Mouse (Mus musculus) thymus, postnatal 0 days (tissue): ENCODE results near the gene Gm11639. TPM values are rescaled to one million over a fixed set of nuclear protein-coding genes. Genes with fewer than 3 reads are reported as not detected.

Source experiments
- DNase-seq: peaks from one replicate; pipeline ENCODE4 v3.0.0-alpha.2; 2015; ENCODE audit warnings: low spot score
- polyA plus RNA-seq: library from polyadenylated mRNA; unstranded; fragments of >200 nt; fragmentation: Nextera tagmentation; extraction: Ambion mirVana; gene quantifications from 2 replicates; pipeline ENCODE4 v1.2.1, GENCODE M21; 2015

Gene Gm11639
- polyA plus RNA-seq, 1 experiment from 2014 or later: 0.03 TPM

DNA sequence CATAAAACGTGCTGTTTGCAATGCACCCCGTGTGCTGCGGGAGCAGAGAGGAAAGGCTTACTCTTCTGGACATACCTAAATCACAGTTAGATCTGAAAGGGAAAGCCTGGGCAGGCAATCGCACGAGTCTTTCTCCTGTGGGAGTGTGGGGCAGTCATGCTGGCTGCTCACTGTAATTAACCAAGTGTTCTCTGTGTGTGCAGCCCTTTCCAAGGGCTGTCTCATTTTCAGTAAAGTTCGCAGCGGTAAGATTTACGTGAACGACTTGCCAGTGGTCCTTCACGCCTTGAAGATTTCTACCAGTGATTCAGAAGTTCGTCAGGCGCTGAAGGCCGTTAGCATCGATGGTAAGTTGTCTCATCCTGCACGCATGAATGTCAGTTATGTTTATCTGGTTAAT is 18.6 kb downstream of the Gm11639 start:
- DNase-seq: no peak

DNA sequence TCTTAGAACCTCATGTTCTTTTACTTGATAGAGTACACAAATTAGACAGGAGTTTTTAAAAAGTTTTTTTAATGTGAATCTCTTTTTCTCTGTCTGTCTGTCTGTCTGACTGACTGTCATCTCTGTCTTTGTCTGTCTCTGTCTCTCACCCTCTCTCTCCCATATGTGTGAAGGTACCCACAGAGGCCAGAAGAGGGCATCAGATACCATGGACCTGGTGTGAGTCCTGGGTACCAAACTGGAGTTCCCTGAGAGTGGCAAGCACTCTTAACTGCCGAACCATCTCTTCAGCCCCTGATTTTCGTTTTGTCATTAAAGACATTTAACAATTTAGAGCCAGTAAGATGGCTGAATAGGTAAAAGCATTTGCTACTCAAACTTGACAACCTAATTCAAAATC is 21.6 kb downstream of the Gm11639 start:
- DNase-seq: no peak

DNA sequence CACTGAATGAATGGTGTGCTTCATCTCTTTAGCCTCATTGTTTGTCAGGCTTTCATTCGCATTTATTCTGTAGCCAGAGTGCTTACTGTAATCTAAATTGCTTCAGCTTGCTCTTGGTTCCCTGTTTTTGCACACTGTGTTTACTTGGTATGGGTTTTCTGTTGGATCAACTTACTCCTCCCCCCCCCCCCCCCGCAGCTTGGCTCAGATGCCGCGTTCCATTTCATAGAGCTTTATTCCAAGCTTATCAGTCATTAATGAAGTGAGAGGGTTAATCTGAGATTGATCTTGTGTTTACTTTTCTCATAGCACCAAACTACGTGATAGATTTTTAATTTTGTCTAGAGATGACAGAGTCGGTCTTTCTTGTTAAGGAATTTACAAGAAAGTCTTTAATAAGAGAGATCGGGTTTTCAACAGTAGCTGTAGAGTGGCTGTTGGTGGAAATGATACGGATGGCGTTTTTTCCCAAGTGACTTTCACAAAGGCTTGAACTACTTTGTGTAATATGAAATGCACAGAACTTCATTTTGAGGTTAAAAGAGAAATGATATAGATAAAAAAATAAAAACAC is 59.6 kb downstream of the Gm11639 start:
- DNase-seq: no peak

DNA sequence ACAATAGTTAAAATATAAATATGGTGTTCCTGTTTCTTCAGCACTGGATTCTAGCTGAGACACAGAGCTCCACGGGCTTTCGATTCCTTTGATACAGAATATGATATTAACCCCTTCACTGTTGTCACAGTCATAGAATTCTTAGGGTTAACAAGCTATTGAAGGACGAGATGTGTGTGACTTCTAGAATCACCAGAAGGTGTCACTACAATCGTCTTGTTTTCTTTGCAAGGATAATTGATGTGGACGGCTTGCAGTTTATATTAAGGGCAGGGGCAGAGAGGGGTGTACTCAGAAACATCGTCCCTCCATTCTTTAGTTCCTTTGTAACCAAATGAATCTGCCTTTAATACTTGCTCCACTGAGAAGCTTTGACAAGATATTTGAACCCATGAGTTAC is 80.3 kb downstream of the Gm11639 start:
- peak; percentile 2 for DNase-seq

DNA sequence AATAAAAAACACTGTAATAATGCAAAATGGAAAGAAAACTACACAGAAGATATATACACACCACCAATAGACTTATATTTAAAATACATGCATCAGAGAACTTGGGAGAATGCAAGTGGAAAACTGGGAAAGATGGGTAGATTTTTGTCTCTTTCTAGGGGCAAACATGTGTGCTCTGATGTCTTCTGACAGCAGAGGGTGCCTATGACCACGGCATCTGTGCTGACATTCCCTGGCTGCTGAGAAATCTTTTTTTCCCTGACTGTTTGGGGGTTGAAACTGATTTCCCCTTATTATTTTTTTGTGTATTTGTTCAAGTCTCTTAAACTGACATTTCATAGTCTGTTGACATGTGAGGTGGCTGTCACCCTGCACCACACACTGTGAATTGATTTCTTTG is 81.6 kb downstream of the Gm11639 start:
- no peak for DNase-seq

DNA sequence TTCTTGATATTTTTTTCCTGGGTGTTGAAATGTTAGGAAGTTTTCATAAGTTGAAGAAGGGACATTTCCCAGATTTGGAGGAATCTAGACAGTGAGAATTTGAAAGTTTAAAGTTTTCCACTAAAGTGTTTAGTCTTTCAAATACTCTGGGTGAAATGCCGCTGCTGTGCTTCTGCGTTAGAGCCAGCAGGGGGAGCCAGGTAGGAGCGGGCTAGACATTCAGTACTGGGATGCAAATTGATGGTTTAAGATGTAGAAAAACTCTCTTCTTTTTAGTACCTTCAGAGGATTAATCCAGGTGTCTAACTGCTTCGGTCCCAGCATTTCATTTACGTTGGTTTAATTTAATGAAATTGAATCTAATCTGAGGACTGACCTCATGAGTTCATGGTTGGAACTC is 82.6 kb downstream of the Gm11639 start:
- DNase-seq: peak; percentile 39

DNA sequence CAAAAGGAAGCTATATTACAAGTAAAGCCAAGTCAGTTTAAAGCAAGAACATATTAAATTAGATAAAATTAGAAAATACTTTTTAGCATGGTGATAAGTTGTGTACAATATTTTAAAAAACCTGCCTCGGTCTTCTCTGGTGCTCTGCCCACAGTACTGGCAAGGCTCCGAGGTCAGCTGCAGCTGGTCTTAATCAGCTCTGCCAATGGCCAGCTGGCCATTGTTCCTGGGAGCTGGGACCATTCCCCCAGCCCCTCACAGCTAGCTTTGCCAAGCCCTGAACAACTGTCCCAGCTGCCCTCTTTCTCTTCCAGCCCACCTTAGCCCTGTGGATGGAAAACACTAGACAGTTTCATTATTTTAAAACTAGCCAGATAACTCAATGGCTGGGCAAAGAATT is 93.3 kb downstream of the Gm11639 start:
- no peak for DNase-seq

DNA sequence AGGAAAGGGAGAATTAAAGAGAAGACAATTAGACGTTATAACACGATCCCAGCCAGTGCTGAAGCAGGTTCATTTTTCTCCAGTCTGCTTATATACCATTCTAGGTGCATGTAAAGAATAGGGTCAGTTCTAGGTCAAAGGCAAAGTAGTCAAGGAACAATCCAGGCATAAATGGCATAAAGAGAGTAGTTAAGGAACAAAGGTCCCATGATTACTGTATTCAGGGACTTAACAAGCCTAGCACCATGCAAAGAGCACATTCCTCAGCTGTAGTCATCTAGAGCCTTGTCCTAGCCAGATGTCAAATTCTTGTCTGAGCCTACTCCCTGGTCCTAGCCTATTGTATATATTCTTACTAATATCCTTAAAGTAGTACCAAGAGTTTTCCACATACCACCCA is 259.2 kb downstream of the Gm11639 start:
- no peak for DNase-seq

DNA sequence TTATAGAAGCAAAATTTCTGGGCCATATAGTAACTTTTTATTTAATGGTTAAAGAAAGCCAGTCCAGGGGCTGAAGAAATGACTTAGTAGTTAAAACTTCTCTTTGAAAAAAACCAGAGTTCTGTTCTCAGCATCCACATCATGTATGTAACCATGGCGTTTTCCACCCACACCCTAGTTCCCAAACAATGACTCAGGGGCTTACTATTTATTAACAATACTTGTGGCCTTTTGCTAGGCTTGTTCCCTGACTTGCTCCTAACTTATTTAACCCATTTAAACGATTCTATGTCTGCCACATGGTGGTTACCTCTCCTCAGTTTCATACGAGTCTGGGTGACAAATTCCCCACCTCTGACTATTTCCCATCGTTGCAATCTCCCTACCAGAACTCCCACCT is 266.8 kb downstream of the Gm11639 start:
- DNase-seq: no peak

DNA sequence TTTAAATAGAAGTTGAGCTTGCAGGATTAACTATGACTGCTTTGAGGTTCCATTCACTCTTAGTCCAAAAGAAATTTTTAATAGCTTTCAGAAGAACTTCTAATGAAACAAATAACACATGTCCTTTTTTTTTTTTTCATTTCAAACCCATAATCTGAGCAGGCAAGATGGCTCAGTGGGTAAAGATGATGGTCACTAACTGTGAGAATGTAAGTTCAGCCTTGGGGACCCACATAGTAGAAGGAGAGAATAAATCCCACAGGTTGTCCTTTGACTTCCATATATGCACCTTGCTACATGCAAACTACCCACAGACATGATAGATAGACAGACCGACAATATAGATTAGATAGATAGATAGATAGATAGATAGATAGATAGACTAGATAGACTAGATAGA is 282.4 kb downstream of the Gm11639 start:
- no peak for DNase-seq

DNA sequence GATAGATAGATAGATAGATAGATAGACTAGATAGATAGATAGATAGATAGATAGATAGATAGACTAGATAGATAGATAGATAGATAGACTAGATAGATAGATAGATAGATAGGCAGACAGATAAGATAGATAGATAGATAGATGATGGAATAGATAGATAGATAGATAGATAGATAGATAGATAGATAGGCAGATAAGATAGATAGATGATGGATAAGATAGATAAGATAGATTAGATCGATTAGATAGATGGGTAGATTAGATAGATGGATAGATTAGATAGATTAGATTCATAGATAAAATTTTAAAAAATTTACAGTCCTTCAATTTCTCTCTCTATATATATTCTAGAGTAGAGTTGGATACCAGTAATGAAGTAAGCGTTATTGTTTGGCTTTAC is 282.9 kb downstream of the Gm11639 start:
- no peak for DNase-seq

DNA sequence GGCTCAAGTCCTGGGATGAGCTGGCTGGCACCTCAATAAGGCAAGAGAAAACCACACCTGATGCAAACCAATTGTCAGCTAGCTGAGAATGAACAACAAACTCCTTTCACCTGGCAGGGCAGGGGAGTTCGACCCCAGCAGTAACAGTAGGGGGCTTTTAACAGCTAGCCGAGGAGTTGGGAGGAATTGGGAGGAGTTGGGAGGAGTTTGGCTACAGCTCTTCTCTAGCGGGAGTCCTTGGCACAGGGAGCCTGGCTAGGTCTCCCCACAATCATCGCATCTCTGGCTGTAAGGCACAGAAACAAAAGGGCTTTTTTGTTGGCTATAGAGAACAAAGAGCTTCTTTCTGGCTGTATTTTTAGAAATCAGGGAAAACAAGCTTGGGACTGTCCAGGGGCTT is 285.8 kb downstream of the Gm11639 start:
- DNase-seq: no peak

DNA sequence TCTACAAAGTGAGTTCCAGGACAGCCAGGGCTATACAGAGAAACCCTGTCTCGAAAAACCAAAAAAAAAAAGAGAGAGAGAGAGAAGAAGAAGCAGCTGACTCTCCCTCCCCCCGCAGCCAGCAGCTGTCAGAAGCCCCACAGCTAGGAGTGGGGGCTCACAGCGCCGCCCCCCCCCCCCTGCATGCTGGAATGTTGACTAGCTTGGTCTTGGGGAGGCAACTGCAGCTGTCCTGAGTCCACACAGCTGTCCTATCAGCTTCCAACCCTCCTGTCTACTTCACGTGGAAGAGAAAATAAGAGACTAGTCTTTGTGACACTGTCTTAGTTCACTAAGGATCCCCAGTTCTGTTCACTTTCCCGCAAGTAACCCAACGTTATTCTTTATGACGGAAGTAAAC is 287.0 kb downstream of the Gm11639 start:
- no peak for DNase-seq

DNA sequence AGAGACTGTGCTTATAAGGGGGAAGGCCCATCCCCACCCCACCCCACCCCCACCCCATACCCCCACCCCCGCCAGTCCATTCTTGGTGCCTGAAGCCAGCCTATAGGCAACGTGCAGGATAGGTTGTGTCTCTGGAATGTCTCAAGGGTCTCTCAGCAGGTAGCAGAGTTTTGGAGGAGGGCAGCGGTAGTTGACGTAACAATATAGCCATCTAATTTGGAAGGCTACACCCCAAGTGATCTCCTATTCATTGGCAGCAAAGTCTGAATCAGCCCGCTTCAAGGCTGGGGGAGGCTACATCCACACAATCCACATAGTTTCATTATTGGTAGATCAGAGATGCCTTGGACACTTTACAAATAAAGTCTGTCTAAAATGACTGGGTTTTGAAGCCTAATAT is 292.5 kb downstream of the Gm11639 start:
- DNase-seq: no peak

DNA sequence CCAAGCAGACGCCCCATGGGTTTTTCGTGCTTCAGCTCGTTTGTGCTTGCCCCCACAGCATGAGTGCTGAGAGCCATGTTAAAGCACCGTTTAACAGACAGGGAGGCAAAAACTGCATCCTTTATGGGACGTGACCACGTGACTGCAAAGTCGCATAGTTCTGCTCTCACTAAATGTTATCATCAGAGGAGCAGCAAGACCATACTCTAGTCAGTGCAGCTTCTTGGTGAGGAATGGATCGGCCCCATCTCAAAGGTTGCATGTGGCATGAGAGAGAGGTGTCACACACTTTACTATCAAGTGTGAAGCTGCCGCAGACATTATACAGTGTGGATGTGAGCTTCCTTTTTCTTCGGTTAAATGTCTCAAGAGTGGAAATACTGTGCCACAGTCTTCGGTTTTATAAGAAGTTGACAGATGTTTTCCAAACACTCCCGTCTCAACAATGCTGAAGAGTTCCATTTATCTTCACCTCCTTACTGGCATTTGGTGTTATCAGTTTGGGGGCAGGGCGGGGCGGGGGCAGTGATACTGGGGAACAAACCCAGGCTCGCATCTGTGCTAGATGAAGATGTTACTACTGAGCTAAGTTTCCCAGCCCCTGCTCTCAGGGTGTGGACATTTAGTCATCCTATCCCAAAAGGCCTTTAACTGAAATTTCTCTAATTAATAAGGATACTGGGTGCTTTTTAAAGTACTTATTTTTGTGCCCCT is 296.0 kb downstream of the Gm11639 start:
- no peak for DNase-seq

DNA sequence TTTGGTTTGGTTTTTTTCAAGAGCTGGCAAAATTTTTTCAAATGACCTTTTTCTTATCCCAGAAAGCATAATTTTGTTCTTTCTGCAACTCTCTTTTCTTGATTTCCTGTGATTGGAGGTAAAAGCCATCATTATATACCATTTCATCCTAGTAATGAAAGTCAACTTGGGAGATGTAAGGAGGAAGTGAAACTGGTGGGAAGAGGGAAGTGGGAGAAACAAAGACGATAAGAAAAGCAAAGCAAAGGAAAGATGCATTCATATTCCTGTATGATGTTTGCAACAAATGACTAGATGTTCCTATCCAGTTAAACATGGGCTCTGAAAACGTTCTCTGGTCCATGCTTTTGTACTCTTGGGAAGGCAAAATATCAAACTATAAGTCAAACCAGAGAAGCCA is 323.7 kb downstream of the Gm11639 start:
- DNase-seq: no peak

DNA sequence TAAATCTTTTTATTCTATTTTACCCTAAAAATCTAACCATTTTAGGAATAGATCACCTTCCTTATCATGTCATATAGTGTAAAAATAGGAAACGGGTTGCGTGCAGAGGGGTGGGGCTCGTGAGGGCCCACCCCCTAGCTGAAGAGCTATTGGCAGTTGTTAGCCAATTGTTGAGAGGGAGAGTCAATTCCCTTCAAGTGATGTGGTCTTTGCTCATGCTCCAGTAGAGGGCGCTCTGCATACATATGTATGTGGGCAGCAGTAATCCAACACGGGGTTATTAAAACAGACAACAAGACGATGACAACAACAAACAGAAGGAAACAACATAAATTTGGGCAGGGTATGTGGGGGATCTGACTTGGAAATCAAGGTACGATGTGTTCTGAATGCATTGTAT is 335.6 kb downstream of the Gm11639 start:
- DNase-seq: peak; percentile 17

DNA sequence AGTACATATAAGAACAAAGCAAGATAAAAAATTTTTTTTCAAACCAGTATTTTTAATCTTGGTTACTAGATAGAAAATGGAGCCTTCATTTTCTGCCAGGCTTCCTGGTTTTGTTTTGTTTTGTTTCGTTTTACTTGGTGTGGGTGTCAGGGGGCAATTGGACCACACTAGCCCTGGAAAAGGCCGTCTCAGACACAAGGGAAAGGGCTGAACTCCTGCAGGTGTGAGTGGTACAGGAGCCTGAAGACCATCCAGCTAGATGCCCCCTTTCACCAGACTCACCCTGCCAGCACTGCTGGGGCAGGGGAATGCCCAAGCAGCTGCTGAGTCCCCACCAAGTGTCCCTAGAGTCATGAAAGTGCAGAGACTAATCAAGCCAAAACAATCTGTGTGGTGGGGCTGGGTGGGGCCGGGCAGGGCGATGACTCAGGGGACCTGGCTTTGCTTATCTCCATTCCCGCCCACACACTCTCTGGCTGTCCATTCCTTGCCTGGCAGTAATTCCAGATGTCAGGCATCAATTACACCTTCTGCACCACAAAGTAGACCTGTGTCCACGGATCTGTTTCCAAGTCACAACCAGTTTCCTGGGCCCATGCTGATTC is 343.3 kb downstream of the Gm11639 start:
- no peak for DNase-seq

DNA sequence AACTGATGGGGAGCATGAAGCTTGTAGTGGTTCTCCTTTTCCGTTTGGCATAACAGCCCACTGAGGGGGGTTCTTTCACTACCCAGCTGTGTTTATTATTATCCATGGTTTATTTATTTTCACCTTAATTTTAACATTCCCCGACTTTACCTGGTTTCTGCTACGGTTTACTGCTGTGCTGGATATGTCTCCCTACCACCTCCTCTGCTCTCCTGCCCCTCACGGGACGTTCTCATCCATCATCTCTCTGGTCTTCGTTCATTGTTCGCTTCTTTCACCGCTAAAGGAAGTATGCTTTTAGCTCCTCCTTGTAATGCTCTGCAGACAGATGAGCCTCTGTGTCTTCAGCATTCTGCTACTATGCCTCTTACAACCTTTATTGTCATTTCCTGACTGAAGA is 344.0 kb downstream of the Gm11639 start:
- DNase-seq: no peak

DNA sequence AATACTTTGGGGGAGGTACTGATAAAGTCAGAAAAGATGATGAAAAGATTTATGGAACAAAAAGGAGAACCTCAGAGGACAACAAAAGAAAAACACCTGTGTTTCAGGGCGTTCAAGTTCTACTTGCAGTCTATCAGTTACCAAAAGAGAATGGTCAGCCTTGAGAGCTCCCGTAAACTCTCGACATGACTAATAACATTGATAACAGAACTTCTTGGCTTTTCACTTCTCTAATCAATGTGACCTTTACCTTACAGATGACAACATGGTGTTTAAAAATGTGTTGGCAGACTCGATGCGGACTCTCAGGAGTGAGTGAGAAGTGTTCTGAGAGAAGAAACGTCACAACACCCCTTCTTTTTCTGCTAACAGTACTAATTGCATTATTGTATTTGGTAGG is 344.7 kb downstream of the Gm11639 start:
- no peak for DNase-seq

DNA sequence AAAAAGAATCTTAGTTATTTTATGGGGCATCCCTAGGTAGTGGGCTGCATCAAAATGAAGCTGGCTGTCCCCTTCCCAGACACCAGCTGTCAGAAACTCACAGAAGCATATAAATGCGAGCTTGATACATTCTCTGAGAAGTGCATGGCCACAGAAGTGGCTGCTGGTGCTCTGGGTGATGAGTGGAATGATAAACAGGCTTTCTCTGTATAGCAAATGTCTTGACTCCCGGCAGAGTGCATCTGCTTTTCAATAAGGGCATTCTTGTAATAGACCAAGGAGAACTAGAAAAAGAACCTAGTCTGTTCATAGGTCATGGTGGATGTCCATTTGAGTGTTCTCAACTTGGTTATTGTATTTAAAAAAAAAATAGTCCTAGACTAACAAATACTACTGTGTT is 345.6 kb downstream of the Gm11639 start:
- no peak for DNase-seq

DNA sequence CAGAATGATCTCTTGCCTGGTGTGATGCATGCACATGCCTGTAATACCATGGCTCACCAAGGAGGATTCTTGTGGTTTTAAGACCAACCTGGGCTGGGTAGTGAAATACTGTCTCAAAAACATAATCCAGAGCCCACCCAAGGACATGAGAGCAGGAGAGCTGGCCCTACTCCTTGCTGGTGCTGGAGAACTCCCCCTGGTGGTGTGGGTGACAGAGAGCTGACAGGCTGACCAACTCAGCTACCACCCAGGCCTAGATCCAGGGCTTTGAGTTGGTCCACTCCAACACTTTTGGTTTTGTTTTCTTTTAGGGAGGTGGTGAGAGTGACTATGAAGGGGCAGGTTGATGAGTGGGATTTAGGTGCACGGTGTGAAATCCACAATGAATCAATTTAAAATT is 349.6 kb downstream of the Gm11639 start:
- no peak for DNase-seq

DNA sequence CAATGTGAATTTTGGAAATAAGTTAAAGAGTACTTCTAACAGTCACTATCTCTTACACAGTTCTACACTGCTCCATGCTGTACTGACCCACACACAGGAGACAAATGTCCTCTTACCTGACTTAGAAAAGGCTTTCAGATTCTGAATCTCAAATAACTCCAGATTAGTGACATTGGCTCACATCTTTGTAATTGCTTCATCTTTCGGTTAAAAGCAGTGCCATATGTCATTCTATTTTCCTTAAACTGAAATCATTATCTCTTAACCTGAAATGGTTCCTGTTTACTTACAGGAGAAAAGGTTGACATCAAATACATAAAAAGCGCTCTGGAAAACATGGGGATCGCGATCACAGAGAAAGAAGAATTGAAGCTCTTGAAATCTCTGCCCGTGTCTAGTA is 377.8 kb downstream of the Gm11639 start, which contains the start of gene Efcab3:
Efcab3 (plus strand) TSS at position 301 of the 400 bp plus-strand sequence.
- no peak for DNase-seq
